Mouse (Mus musculus) limb, embryonic 10.5 days (tissue): ENCODE data around the gene Fam187a. TPM values are rescaled to one million over a fixed set of nuclear protein-coding genes. Genes with fewer than 3 reads are reported as not detected.

Experiments used
- DNase-seq: peaks from one replicate; pipeline ENCODE4 v3.0.0-alpha.2; 2017; ENCODE audit warnings: low spot score
- H3K27ac ChIP-seq: fragments of 300-500 bp; sonication (generic); 2 replicates; pipeline ENCODE4 v1.5.1; 2016; ENCODE audit warnings: mild to moderate bottlenecking
- H3K27me3 ChIP-seq: fragments of 300-500 bp; sonication (generic); 2 replicates; pipeline ENCODE4 v1.6.1; 2016; ENCODE audit warnings: low read depth, mild to moderate bottlenecking; ENCODE audit not compliant: poor library complexity, severe bottlenecking
- H3K36me3 ChIP-seq: fragments of 300-500 bp; sonication (generic); 2 replicates; pipeline ENCODE4 v1.6.1; 2016; ENCODE audit warnings: mild to moderate bottlenecking, moderate library complexity
- H3K4me1 ChIP-seq: fragments of 300-500 bp; sonication (generic); 2 replicates; pipeline ENCODE4 v1.6.1; 2016
- H3K4me3 ChIP-seq: fragments of 300-500 bp; sonication (generic); 2 replicates; pipeline ENCODE4 v1.5.1; 2016; ENCODE audit warnings: mild to moderate bottlenecking, moderate library complexity
- H3K9me3 ChIP-seq: fragments of 300-500 bp; sonication (generic); replicated peaks from 2 replicates; pipeline ENCODE4 v1.6.1; 2016; ENCODE audit warnings: mild to moderate bottlenecking
- WGBS: fragments of 180-500 bp; shearing (Covaris S2); methylation state at CpG from one replicate; pipeline ENCODE4 v1.1.7; 2016; 5-methylcytosine and 5-hydroxymethylcytosine counted together
- polyA plus RNA-seq: library from polyadenylated mRNA; unstranded; fragments of >200 nt; fragmentation: Nextera tagmentation; extraction: Ambion mirVana; gene quantifications from 2 replicates; pipeline ENCODE4 v1.2.1, GENCODE M21; 2016

The Fam187a gene
- polyA plus RNA-seq, 1 experiment from 2014 or later: not detected

- Histone ChIP-seq H3K27me3 (peaks cover 36% of the 10 kb centered on the region), H3K9me3 (no peaks in the 10 kb centered on the region), H3K4me1 (peaks cover 19% of the 10 kb centered on the region), H3K4me3 (no peak within 1 kb of the TSS), H3K36me3 (peaks cover 15% of the 10 kb centered on the region), H3K27ac (no peak within 1 kb of the TSS)
- whole genome bisulfite sequencing: 13% methylated on average over 7 of the region's 7 CpGs
- DNase-seq: peak; percentile 90
Measured at GRCm38 (mm10) chr11:102900763-102901162, 15.8 kb downstream of the Fam187a start, which contains the start of gene Gfap. Gene Gfap, minus strand, starts transcription at chr11:102900912.

GRCm38 (mm10) chr11:102901199-102901598, 16.2 kb downstream of the Fam187a start:
- 70% methylated on average over 4 of the region's 4 CpGs for WGBS
- peaks cover 20% of the 10 kb centered on the region for H3K36me3 ChIP-seq
- DNase-seq: no peak

GRCm38 (mm10) chr11:102902107-102902506, 17.1 kb downstream of the Fam187a start:
- Histone ChIP-seq H3K27ac (0 out of 2 replicates have a peak overlapping the region, but pooled peaks have one; percentile 15), H3K27me3 (peaks cover 23% of the 10 kb centered on the region), H3K36me3 (peaks cover 29% of the 10 kb centered on the region), H3K4me3 (no peak overlapping the region), H3K4me1 (peaks cover 16% of the 10 kb centered on the region), H3K9me3 (no peaks in the 10 kb centered on the region)
- 83% methylated on average over 5 of the region's 5 CpGs for WGBS
- DNase-seq: no peak

More at GRCm38 (mm10) chr11:102901199-102901598, 16.2 kb downstream of the Fam187a start:
- Histone ChIP-seq H3K4me1 (peaks cover 19% of the 10 kb centered on the region), H3K4me3 (no peak overlapping the region), H3K27ac (no peak overlapping the region), H3K9me3 (no peaks in the 10 kb centered on the region), H3K27me3 (peaks cover 32% of the 10 kb centered on the region)

- H3K27me3 ChIP-seq: peaks cover 7% of the 10 kb centered on the region
- H3K4me1 ChIP-seq: peaks cover 5% of the 10 kb centered on the region
- no peak overlapping the region for H3K4me3 ChIP-seq
- no peak overlapping the region for H3K27ac ChIP-seq
- 84% methylated on average over 7 of the region's 7 CpGs for WGBS
- peaks cover 44% of the 10 kb centered on the region for H3K36me3 ChIP-seq
- H3K9me3 ChIP-seq: no peaks in the 10 kb centered on the region
- DNase-seq: no peak
Measured at GRCm38 (mm10) chr11:102903654-102904053, 18.7 kb downstream of the Fam187a start.

- 83% methylated on average over 7 of the region's 7 CpGs for whole genome bisulfite sequencing
- no peak overlapping the region for H3K27ac ChIP-seq
- H3K9me3 ChIP-seq: no peaks in the 10 kb centered on the region
- no peak overlapping the region for H3K4me3 ChIP-seq
- H3K4me1 ChIP-seq: no peaks in the 10 kb centered on the region
- DNase-seq: no peak
- H3K36me3 ChIP-seq: peaks cover 99% of the 10 kb centered on the region
- H3K27me3 ChIP-seq: no peaks in the 10 kb centered on the region
Measured at GRCm38 (mm10) chr11:102911376-102911775, 26.4 kb downstream of the Fam187a start.

- no peak for DNase-seq
- Histone ChIP-seq H3K4me3 (no peak overlapping the region), H3K36me3 (peaks cover 86% of the 10 kb centered on the region), H3K27ac (no peak overlapping the region), H3K4me1 (no peaks in the 10 kb centered on the region), H3K9me3 (no peaks in the 10 kb centered on the region), H3K27me3 (no peaks in the 10 kb centered on the region)
- 90% methylated on average over 9 of the region's 9 CpGs for WGBS
Measured at GRCm38 (mm10) chr11:102915380-102915779, 30.4 kb downstream of the Fam187a start.

GRCm38 (mm10) chr11:102918077-102918476, 33.1 kb downstream of the Fam187a start:
- Histone ChIP-seq H3K9me3 (no peaks in the 10 kb centered on the region), H3K4me3 (no peak overlapping the region), H3K4me1 (peaks cover 18% of the 10 kb centered on the region), H3K27ac (no peak overlapping the region), H3K27me3 (no peaks in the 10 kb centered on the region), H3K36me3 (peaks cover 86% of the 10 kb centered on the region)
- no peak for DNase-seq
- 92% methylated on average over 4 of the region's 4 CpGs for whole genome bisulfite sequencing

- Histone ChIP-seq H3K4me3 (no peak overlapping the region), H3K4me1 (peaks cover 35% of the 10 kb centered on the region), H3K27me3 (no peaks in the 10 kb centered on the region), H3K36me3 (peaks cover 52% of the 10 kb centered on the region), H3K27ac (no peak overlapping the region), H3K9me3 (no peaks in the 10 kb centered on the region)
- no peak for DNase-seq
- WGBS: 73% methylated on average over 6 of the region's 6 CpGs
Measured at GRCm38 (mm10) chr11:102921491-102921890, 36.5 kb downstream of the Fam187a start.

GRCm38 (mm10) chr11:102924557-102925350, 39.8 kb downstream of the Fam187a start, which contains the start of gene Kif18b:
Gene Kif18b, minus strand, starts transcription at chr11:102925124.
- Histone ChIP-seq H3K36me3 (peaks cover 33% of the 10 kb centered on the region), H3K27me3 (no peaks in the 10 kb centered on the region), H3K4me1 (peaks cover 35% of the 10 kb centered on the region), H3K4me3 (peak within 1 kb of the TSS; percentile 83), H3K27ac (peak within 1 kb of the TSS; percentile 93), H3K9me3 (no peaks in the 10 kb centered on the region)
- DNase-seq: peak; percentile 98
- WGBS: under 1% methylated on average over 62 of the region's 62 CpGs

GRCm38 (mm10) chr11:102925351-102925717, 40.4 kb downstream of the Fam187a start:
- no peak for DNase-seq
- peak overlapping the region; percentile 83 for H3K4me3 ChIP-seq
- H3K27ac ChIP-seq: peak overlapping the region; percentile 93
- H3K36me3 ChIP-seq: peaks cover 27% of the 10 kb centered on the region
- no peaks in the 10 kb centered on the region for H3K9me3 ChIP-seq
- 1% methylated on average over 10 of the region's 10 CpGs for WGBS
- H3K4me1 ChIP-seq: peaks cover 35% of the 10 kb centered on the region
- H3K27me3 ChIP-seq: no peaks in the 10 kb centered on the region

- DNase-seq: no peak
- Histone ChIP-seq H3K27me3 (peaks cover 22% of the 10 kb centered on the region), H3K9me3 (no peaks in the 10 kb centered on the region), H3K4me3 (no peak overlapping the region), H3K36me3 (no peaks in the 10 kb centered on the region), H3K27ac (no peak overlapping the region), H3K4me1 (peaks cover 3% of the 10 kb centered on the region)
- WGBS: 95% methylated on average over 10 of the region's 10 CpGs
Measured at GRCm38 (mm10) chr11:102930672-102931071, 45.7 kb downstream of the Fam187a start.

- 19% methylated on average over 4 of the region's 4 CpGs for WGBS
- H3K27ac ChIP-seq: no peak overlapping the region; the same call in 1 of the 2 replicates
- H3K36me3 ChIP-seq: no peaks in the 10 kb centered on the region
- peaks cover 37% of the 10 kb centered on the region for H3K4me1 ChIP-seq
- DNase-seq: peak; percentile 45
- H3K9me3 ChIP-seq: no peaks in the 10 kb centered on the region
- no peak overlapping the region; the same call in 1 of the 2 replicates for H3K4me3 ChIP-seq
- peaks cover 72% of the 10 kb centered on the region for H3K27me3 ChIP-seq
Measured at GRCm38 (mm10) chr11:102936272-102936671, 51.3 kb downstream of the Fam187a start.
